Mouse (Mus musculus) kidney, adult 9 months (tissue): ENCODE measurements at regions not wholly inside any gene's neighbourhood (a gene's known extent, or its start where the extent isn't known, plus 50 kb on each side); places are given as distances from the start of the nearest gene placed in this dataset.
"Not testable (repeated sequence)": the region's sequence is repeated elsewhere in the genome, so short reads cannot be mapped to it uniquely, and the experiment has no call there.

Experiments used
- DNase-seq: peaks from one replicate; pipeline ENCODE4 v3.0.0; 2022

GRCm38 (mm10) chr1:189584831-189585230, 103.1 kb downstream of the Cenpf start:
- DNase-seq: no peak

- DNase-seq: no peak
These were observed 106.5 kb downstream of the Cenpf start for GRCm38 (mm10) chr1:189581427-189581826.

GRCm38 (mm10) chr1:189579358-189579757, 108.5 kb downstream of the Cenpf start:
- DNase-seq: peak; percentile 58

GRCm38 (mm10) chr1:189576311-189577002, 111.4 kb downstream of the Cenpf start:
- DNase-seq: peak; percentile 19

- no peak for DNase-seq
These were observed 112.2 kb downstream of the Cenpf start for GRCm38 (mm10) chr1:189575525-189576240.

- no peak for DNase-seq
These were observed 121.4 kb downstream of the Cenpf start for GRCm38 (mm10) chr1:189566491-189566890.

- no peak for DNase-seq
These were observed 126.1 kb downstream of the Cenpf start for GRCm38 (mm10) chr1:189561831-189562230.

GRCm38 (mm10) chr1:189560576-189560975, 127.3 kb downstream of the Cenpf start:
- DNase-seq: no peak

GRCm38 (mm10) chr1:189550851-189551250, 137.0 kb downstream of the Cenpf start:
- no peak for DNase-seq

- DNase-seq: no peak
These were observed 130.8 kb upstream of the Kcnk2 start for GRCm38 (mm10) chr1:189532834-189533233.

- no peak for DNase-seq
These were observed 124.3 kb upstream of the Kcnk2 start for GRCm38 (mm10) chr1:189526329-189526728.

GRCm38 (mm10) chr1:189515476-189515875, 113.4 kb upstream of the Kcnk2 start:
- DNase-seq: no peak

GRCm38 (mm10) chr1:189513358-189513757, 111.3 kb upstream of the Kcnk2 start:
- no peak for DNase-seq

- not testable (repeated sequence) for DNase-seq
These were observed 105.2 kb upstream of the Kcnk2 start for GRCm38 (mm10) chr1:189507301-189507700.

GRCm38 (mm10) chr1:189499703-189500102, 97.6 kb upstream of the Kcnk2 start:
- DNase-seq: no peak

- peak; percentile 74 for DNase-seq
These were observed 97.1 kb upstream of the Kcnk2 start for GRCm38 (mm10) chr1:189499141-189499540.

GRCm38 (mm10) chr1:189497031-189497430, 95.0 kb upstream of the Kcnk2 start:
- no peak for DNase-seq

GRCm38 (mm10) chr1:189495386-189496150, 93.5 kb upstream of the Kcnk2 start:
- peak; percentile 53 for DNase-seq

GRCm38 (mm10) chr1:189494896-189495295, 92.8 kb upstream of the Kcnk2 start:
- no peak for DNase-seq

- DNase-seq: no peak
These were observed 83.3 kb upstream of the Kcnk2 start for GRCm38 (mm10) chr1:189485336-189485735.

GRCm38 (mm10) chr1:189483331-189483730, 81.3 kb upstream of the Kcnk2 start:
- DNase-seq: no peak

- DNase-seq: no peak
These were observed 76.0 kb upstream of the Kcnk2 start for GRCm38 (mm10) chr1:189478051-189478450.

GRCm38 (mm10) chr1:189476796-189477195, 74.7 kb upstream of the Kcnk2 start:
- no peak for DNase-seq

- DNase-seq: no peak
These were observed 71.0 kb upstream of the Kcnk2 start for GRCm38 (mm10) chr1:189473071-189473470.
